Mouse (Mus musculus) heart, adult 2 months (tissue): ENCODE measurements at regions not wholly inside any gene's neighbourhood (a gene's known extent, or its start where the extent isn't known, plus 50 kb on each side); places are given as distances from the start of the nearest gene placed in this dataset.

ENCODE experiments used
- DNase-seq, 2 experiments: peaks; one replicate each; pipeline ENCODE4 v3.0.0; 2021
- H3K27ac ChIP-seq: fragments of 200-600 bp; 2 replicates; pipeline ENCODE4 v1.8.1; 2022
- H3K27me3 ChIP-seq: fragments of 200-500 bp; 2 replicates; pipeline ENCODE4 v1.6.1; 2012; ENCODE audit warnings: mild to moderate bottlenecking, low read length, inconsistent platforms, mixed read lengths; ENCODE audit not compliant: control insufficient read depth, insufficient read depth
- H3K36me3 ChIP-seq: fragments of 200-500 bp; 2 replicates; pipeline ENCODE4 v1.6.1; 2012; ENCODE audit warnings: low read length, inconsistent platforms; ENCODE audit not compliant: control insufficient read depth, insufficient read depth
- H3K4me1 ChIP-seq: fragments of 200-500 bp; 2 replicates; pipeline ENCODE4 v1.6.1; 2011; ENCODE audit warnings: low read length; ENCODE audit not compliant: control insufficient read depth, insufficient read depth
- H3K4me3 ChIP-seq: fragments of 200-600 bp; 2 replicates; pipeline ENCODE4 v1.8.1; 2022
- H3K79me2 ChIP-seq: fragments of 200-500 bp; replicated peaks from 2 replicates; pipeline ENCODE4 v1.6.1; 2012; ENCODE audit warnings: mild to moderate bottlenecking, inconsistent platforms, low read length, moderate library complexity, mixed read lengths; ENCODE audit not compliant: control insufficient read depth, insufficient read depth
- H3K9ac ChIP-seq: fragments of 200-500 bp; 2 replicates; pipeline ENCODE4 v1.6.1; 2012; ENCODE audit warnings: low read depth, mild to moderate bottlenecking, control low read depth, inconsistent platforms, low read length, mixed read lengths
- CTCF ChIP-seq: fragments of 200-600 bp; IDR thresholded peaks from 2 replicates; pipeline ENCODE4 v1.8.1; 2022; ENCODE audit warnings: antibody characterized with exemption, mild to moderate bottlenecking, moderate library complexity
- EP300 ChIP-seq: fragments of 200-500 bp; IDR thresholded peaks from 2 replicates; pipeline ENCODE4 v1.6.1; 2011; ENCODE audit warnings: low read depth, low read length, control low read depth; ENCODE audit not compliant: insufficient read depth
- POLR2A ChIP-seq: fragments of 200-500 bp; IDR thresholded peaks from 2 replicates; pipeline ENCODE4 v1.6.1; 2011; ENCODE audit warnings: mild to moderate bottlenecking, low read depth, low read length, control low read depth; ENCODE audit not compliant: insufficient read depth
- WGBS: fragments of 180-500 bp; shearing (Covaris S2); methylation state at CpG from one replicate; pipeline ENCODE4 v1.1.7; 2018; 5-methylcytosine and 5-hydroxymethylcytosine counted together
- intact Hi-C: fragments of 180-260 bp; cut with DNase I; formaldehyde crosslinking; loops from one replicate; pipeline ENCODE4 v1.15.1; 2025

GRCm38 (mm10) chr2:134730547-134730946, 55.3 kb upstream of the Plcb1 start:
- 79% methylated on average over 7 of the region's 7 CpGs for WGBS
- H3K79me2 ChIP-seq = no peaks in the 10 kb centered on the region
- H3K27ac ChIP-seq = no peak overlapping the region
- no peak overlapping the region for H3K9ac ChIP-seq
- H3K4me3 ChIP-seq = no peak overlapping the region
- H3K4me1 ChIP-seq = no peaks in the 10 kb centered on the region
- H3K27me3 ChIP-seq = no peaks in the 10 kb centered on the region
- DNase-seq = no peak
- intact Hi-C loops = no loop called here
- H3K36me3 ChIP-seq = no peaks in the 10 kb centered on the region
- TF ChIP-seq EP300 = no peak
- no peak for TF ChIP-seq POLR2A
- no peak for TF ChIP-seq CTCF

DNA sequence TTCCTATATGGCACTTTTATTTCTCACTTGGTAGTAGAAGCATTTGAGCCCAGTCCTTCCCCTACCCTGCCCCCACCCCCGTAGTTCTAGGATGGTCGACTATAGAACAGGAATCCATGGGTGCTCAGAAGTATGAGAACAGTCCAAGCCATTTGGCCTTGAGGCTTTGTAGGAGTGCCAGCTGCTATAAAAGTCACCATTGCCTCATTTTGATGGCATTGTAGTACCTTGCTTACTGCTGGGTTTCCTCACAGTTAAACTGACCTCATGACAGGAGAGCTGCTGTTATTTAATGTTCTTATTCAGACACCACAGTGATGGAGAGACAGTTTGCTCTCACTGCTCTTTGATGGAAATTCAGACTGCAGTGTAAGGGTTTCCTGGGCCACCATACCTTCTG, 59.2 kb upstream of the Plcb1 start:
- Histone ChIP-seq H3K27me3 (no peaks in the 10 kb centered on the region), H3K4me1 (no peaks in the 10 kb centered on the region), H3K4me3 (no peak overlapping the region), H3K36me3 (no peaks in the 10 kb centered on the region), H3K27ac (no peak overlapping the region), H3K79me2 (no peaks in the 10 kb centered on the region), H3K9ac (no peak overlapping the region)
- TF ChIP-seq EP300 (no peak), CTCF (no peak), POLR2A (no peak)
- intact Hi-C loops = no loop called here
- peak in 1 of 2 experiments; percentile 10 for DNase-seq
- WGBS = 51% methylated on average over 2 of the region's 2 CpGs

- Histone ChIP-seq H3K4me3 (no peak overlapping the region), H3K27me3 (no peaks in the 10 kb centered on the region), H3K79me2 (no peaks in the 10 kb centered on the region), H3K36me3 (no peaks in the 10 kb centered on the region), H3K27ac (no peak overlapping the region), H3K4me1 (no peaks in the 10 kb centered on the region), H3K9ac (no peak overlapping the region)
- intact Hi-C loops = no loop called here
- no peak for DNase-seq
- 51% methylated on average over 10 of the region's 10 CpGs for WGBS
- TF ChIP-seq POLR2A (no peak), CTCF (no peak), EP300 (no peak)
Observed at GRCm38 (mm10) chr2:134724071-134724470, 61.8 kb upstream of the Plcb1 start.

GRCm38 (mm10) chr2:134717815-134718362, 68.0 kb upstream of the Plcb1 start:
- H3K27ac ChIP-seq = no peak overlapping the region
- no peaks in the 10 kb centered on the region for H3K4me1 ChIP-seq
- no peaks in the 10 kb centered on the region for H3K79me2 ChIP-seq
- H3K9ac ChIP-seq = no peak overlapping the region
- H3K27me3 ChIP-seq = no peaks in the 10 kb centered on the region
- TF ChIP-seq EP300 (no peak), CTCF (no peak), POLR2A (no peak)
- no peak for DNase-seq
- intact Hi-C loops = no loop called here
- 68% methylated on average over 2 of the region's 2 CpGs for WGBS
- no peak overlapping the region for H3K4me3 ChIP-seq
- H3K36me3 ChIP-seq = no peaks in the 10 kb centered on the region

DNA sequence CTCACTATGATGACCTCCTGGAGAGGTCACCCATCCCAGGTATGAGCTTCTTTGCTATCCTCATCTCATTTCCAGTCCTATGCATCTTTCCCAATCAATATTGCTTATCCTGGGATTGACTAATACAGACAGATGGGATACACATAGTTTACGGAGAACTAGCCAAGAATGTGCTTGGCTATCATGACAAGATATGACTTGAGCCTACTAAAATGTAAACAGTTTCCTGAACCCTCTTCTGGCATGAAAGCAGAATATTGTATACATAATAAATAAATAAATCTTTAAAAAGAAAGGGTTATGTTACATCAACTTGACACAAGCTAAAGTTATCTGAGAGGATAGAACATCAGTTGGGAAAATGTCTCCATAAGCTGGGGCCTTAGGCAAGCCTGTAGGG, 69.3 kb upstream of the Plcb1 start:
- no peak for TF ChIP-seq EP300
- H3K9ac ChIP-seq = no peak overlapping the region
- intact Hi-C loops = no loop called here
- DNase-seq = no peak
- WGBS = 81% methylated on average over 1 of the region's 1 CpGs
- no peak overlapping the region for H3K27ac ChIP-seq
- no peaks in the 10 kb centered on the region for H3K79me2 ChIP-seq
- H3K27me3 ChIP-seq = no peaks in the 10 kb centered on the region
- H3K4me3 ChIP-seq = no peak overlapping the region
- H3K4me1 ChIP-seq = no peaks in the 10 kb centered on the region
- no peaks in the 10 kb centered on the region for H3K36me3 ChIP-seq

DNA sequence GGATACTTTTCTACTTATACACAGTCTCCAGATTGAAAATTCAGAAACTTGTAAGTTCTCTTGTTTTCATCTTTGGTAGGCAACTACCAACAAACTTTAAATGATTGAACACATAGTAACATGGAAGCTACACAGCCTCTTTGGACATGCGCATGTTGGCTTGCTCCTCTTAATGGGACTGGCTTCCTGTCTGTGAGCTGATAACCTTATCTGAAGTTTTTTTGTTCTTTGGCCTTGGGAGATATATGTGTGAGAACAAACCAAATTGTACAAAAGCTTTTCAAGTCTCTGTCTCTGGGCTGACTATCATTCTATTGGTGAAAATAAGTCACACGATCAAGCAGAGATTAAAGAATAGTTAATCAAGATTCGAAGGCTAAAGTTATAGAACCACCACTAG, 70.1 kb upstream of the Tmx4 start:
- TF ChIP-seq CTCF (no peak), EP300 (no peak), POLR2A (no peak)
- DNase-seq = no peak
- no peak overlapping the region for H3K9ac ChIP-seq
- WGBS = 70% methylated on average over 3 of the region's 3 CpGs
- no peaks in the 10 kb centered on the region for H3K27me3 ChIP-seq
- no peaks in the 10 kb centered on the region for H3K36me3 ChIP-seq
- no peaks in the 10 kb centered on the region for H3K79me2 ChIP-seq
- no peak overlapping the region for H3K4me3 ChIP-seq
- no peaks in the 10 kb centered on the region for H3K4me1 ChIP-seq
- intact Hi-C loops = no loop called here
- H3K27ac ChIP-seq = no peak overlapping the region

- no peak overlapping the region for H3K4me3 ChIP-seq
- 60% methylated on average over 1 of the region's 1 CpGs for WGBS
- H3K36me3 ChIP-seq = no peaks in the 10 kb centered on the region
- no peaks in the 10 kb centered on the region for H3K27me3 ChIP-seq
- DNase-seq = no peak
- intact Hi-C loops = no loop called here
- TF ChIP-seq CTCF (no peak), POLR2A (no peak), EP300 (no peak)
- no peak overlapping the region for H3K9ac ChIP-seq
- no peak overlapping the region for H3K27ac ChIP-seq
- H3K79me2 ChIP-seq = no peaks in the 10 kb centered on the region
- H3K4me1 ChIP-seq = no peaks in the 10 kb centered on the region
Observed at GRCm38 (mm10) chr2:134708754-134709153, 64.8 kb upstream of the Tmx4 start.
